ENCODE assay signal across 29 mouse cellular contexts in genomic region chr5:72783123-72783522, GRCm38 (mm10). TPM values are rescaled to one million over a fixed set of nuclear protein-coding genes. Genes with fewer than 3 reads are reported as not detected.
A peak's percentile ranks its signal among the peaks of the same experiment; 100 is the strongest.
DNase-seq lines count a peak whose midpoint lies in the region; ATAC-seq lines count a peak whose summit lies in the region.
"Had no signal": no experiment of that assay in that cellular context is flagged by ENCODE, and none has a peak within 500 bp of the region (broad histone marks: within the 10 kb centered on the region; RNA-seq: fewer than 3 reads in every experiment).

No protein-coding gene starts in this region.

- H3K79me2 ChIP-seq in macrophage (ENCODE audit: inconsistent target), result peaks cover 7% of the 10 kb centered on the region; the same call in 1 of the 2 replicates

- H3K9ac ChIP-seq in heart, embryonic 16.5 days (ENCODE audit: low read length), result no peak overlapping the region
- no peak overlapping the region for H3K9ac ChIP-seq in forebrain, embryonic 14.5 days (ENCODE audit: low read length)
- no peak overlapping the region for H3K9ac ChIP-seq in intestine, embryonic 16.5 days (ENCODE audit: low read depth, low read length)
- H3K9ac ChIP-seq: embryonic facial prominence, embryonic 13.5 days; forebrain, embryonic 12.5 days; heart, embryonic 12.5 days; heart, embryonic 15.5 days; hindbrain, embryonic 14.5 days had no signal

- no peaks in the 10 kb centered on the region for H3K9me3 ChIP-seq in heart, embryonic 16.5 days (replicated peaks; ENCODE audit: control insufficient read depth, low read length)
- no peaks in the 10 kb centered on the region for H3K9me3 ChIP-seq in forebrain, embryonic 14.5 days (replicated peaks; ENCODE audit: control insufficient read depth, low read length)
- H3K9me3 ChIP-seq in intestine, embryonic 16.5 days (ENCODE audit: control insufficient read depth, low read length), result no peaks in the 10 kb centered on the region
- H3K9me3 ChIP-seq: embryonic facial prominence, embryonic 10.5 days; embryonic facial prominence, embryonic 13.5 days; forebrain, embryonic 12.5 days; heart, embryonic 12.5 days; heart, embryonic 15.5 days had no signal

- H3K4me1 ChIP-seq in heart, embryonic 16.5 days (ENCODE audit: control insufficient read depth, insufficient read depth, low read length), result peaks cover 13% of the 10 kb centered on the region; the same call in 1 of the 2 replicates
- H3K4me1 ChIP-seq in forebrain, embryonic 14.5 days (ENCODE audit: control insufficient read depth, insufficient read depth, low read length), result no peaks in the 10 kb centered on the region
- H3K4me1 ChIP-seq in intestine, embryonic 16.5 days (ENCODE audit: control insufficient read depth, insufficient read depth, low read length), result no peaks in the 10 kb centered on the region
- H3K4me1 ChIP-seq: embryonic facial prominence, embryonic 10.5 days; embryonic facial prominence, embryonic 13.5 days; forebrain, embryonic 12.5 days had no signal

- no peaks in the 10 kb centered on the region for H3K36me3 ChIP-seq in heart, embryonic 16.5 days (ENCODE audit: control insufficient read depth, insufficient read depth)
- H3K36me3 ChIP-seq in macrophage (ENCODE audit: inconsistent target), result peaks cover 58% of the 10 kb centered on the region
- H3K36me3 ChIP-seq in forebrain, embryonic 14.5 days (ENCODE audit: control insufficient read depth, insufficient read depth, low read length), result no peaks in the 10 kb centered on the region
- no peaks in the 10 kb centered on the region for H3K36me3 ChIP-seq in intestine, embryonic 16.5 days (ENCODE audit: control insufficient read depth, insufficient read depth, low read length)
- H3K36me3 ChIP-seq: embryonic facial prominence, embryonic 10.5 days; embryonic facial prominence, embryonic 13.5 days; forebrain, embryonic 12.5 days; heart, embryonic 15.5 days had no signal

- no peaks in the 10 kb centered on the region for H3K27me3 ChIP-seq in heart, embryonic 16.5 days (ENCODE audit: control insufficient read depth, insufficient read depth, low read length)
- no peaks in the 10 kb centered on the region for H3K27me3 ChIP-seq in forebrain, embryonic 14.5 days (replicated peaks; ENCODE audit: control insufficient read depth, insufficient read depth, low read length)
- H3K27me3 ChIP-seq in intestine, embryonic 16.5 days (replicated peaks; ENCODE audit: control insufficient read depth, insufficient read depth, low read length), result no peaks in the 10 kb centered on the region
- H3K27me3 ChIP-seq: embryonic facial prominence, embryonic 13.5 days; forebrain, embryonic 12.5 days; heart, embryonic 12.5 days; heart, embryonic 15.5 days had no signal

- no peak overlapping the region for H3K4me2 ChIP-seq in heart, embryonic 16.5 days (ENCODE audit: low read depth, low read length)
- H3K4me2 ChIP-seq in forebrain, embryonic 14.5 days (ENCODE audit: low read length), result no peak overlapping the region
- H3K4me2 ChIP-seq in intestine, embryonic 16.5 days (ENCODE audit: low read depth, low read length), result no peak overlapping the region
- H3K4me2 ChIP-seq: embryonic facial prominence, embryonic 13.5 days; forebrain, embryonic 12.5 days; heart, embryonic 12.5 days; heart, embryonic 15.5 days; hindbrain, embryonic 14.5 days had no signal

- no peak for DNase-seq in heart, postnatal 4 days
- no peak for DNase-seq in forebrain, embryonic 14.5 days (ENCODE audit: low spot score)
- DNase-seq: adrenal gland, adult 2 months; adrenal gland, postnatal 25 days; cerebellum, adult 11-12 months; cerebellum, adult 9-10 months; cerebellum, postnatal 25 days; embryo, embryonic 11 days; gastrocnemius, postnatal 10 days; gastrocnemius, postnatal 36 days; heart, postnatal 36 days had no signal

- H3K4me3 ChIP-seq in heart, embryonic 16.5 days (ENCODE audit: low read length), result no peak overlapping the region
- H3K4me3 ChIP-seq in macrophage (ENCODE audit: inconsistent target), result no peak overlapping the region
- no peak overlapping the region for H3K4me3 ChIP-seq in forebrain, embryonic 14.5 days (ENCODE audit: low read depth, low read length)
- no peak overlapping the region for H3K4me3 ChIP-seq in intestine, embryonic 16.5 days (ENCODE audit: low read length)
- H3K4me3 ChIP-seq: embryonic facial prominence, embryonic 10.5 days; embryonic facial prominence, embryonic 13.5 days; erythroblast, embryonic 14.5 days; forebrain, embryonic 12.5 days; heart, embryonic 12.5 days; heart, embryonic 15.5 days had no signal

- ATAC-seq in heart, embryonic 16.5 days (replicated peaks; ENCODE audit: extremely low read depth, insufficient read depth, low FRiP score), result 0 out of 2 replicates have a peak, but pooled peaks have one; percentile 11
- ATAC-seq in common myeloid progenitor, adult 5-6 weeks (replicated peaks; ENCODE audit: low read depth, poor library complexity, severe bottlenecking), result peak; percentile 51; the same call in 1 of the 2 replicates
- ATAC-seq in forebrain, embryonic 14.5 days, result no peak
- ATAC-seq in intestine, embryonic 16.5 days, result no peak
- ATAC-seq: CD4-positive, CD25-positive, alpha-beta regulatory T cell, adult 4 months; forebrain, embryonic 16.5 days; hindbrain, postnatal 0 days; inflammation-experienced regulatory T-cells, adult 6 months; intestine, postnatal 0 days had no signal

- no peak overlapping the region for H3K27ac ChIP-seq in heart, embryonic 16.5 days (ENCODE audit: low read length)
- H3K27ac ChIP-seq in macrophage, result peak overlapping the region; percentile 62; the same call in 1 of the 2 replicates
- no peak overlapping the region for H3K27ac ChIP-seq in forebrain, embryonic 14.5 days (ENCODE audit: low read depth, low read length)
- no peak overlapping the region for H3K27ac ChIP-seq in intestine, embryonic 16.5 days (ENCODE audit: low read length)
- H3K27ac ChIP-seq: embryonic facial prominence, embryonic 10.5 days; embryonic facial prominence, embryonic 13.5 days; forebrain, embryonic 12.5 days; heart, embryonic 15.5 days; hindbrain, embryonic 14.5 days; hindbrain, postnatal 0 days had no signal

- WGBS in heart, embryonic 16.5 days, result 74% methylated on average over 7 of the region's 7 CpGs
- WGBS in macrophage (ENCODE audit: missing documents), result 88% methylated on average over 7 of the region's 7 CpGs
- 96% methylated on average over 7 of the region's 7 CpGs for whole genome bisulfite sequencing in forebrain, embryonic 14.5 days
- 91% methylated on average over 7 of the region's 7 CpGs for WGBS in intestine, embryonic 16.5 days

RNA-seq across cellular contexts. Expression of gene Txk, which starts 30.5 kb away (rescaled TPM):
- polyA plus RNA-seq in heart, embryonic 16.5 days (2015; fragmentation: Nextera tagmentation; extraction: Ambion mirVana), result 0.56 and 2.0 TPM in 2 replicates
- total RNA-seq in heart, postnatal 4 days (2021), result under 1 TPM; 0.23 to 0.45 TPM
- 2.5 and 3.1 TPM in 2 replicates for total RNA-seq in common myeloid progenitor, adult 5-6 weeks (2017)
- total RNA-seq in macrophage (2018; cell fraction: chromatin; rRNA removed), result 10 to 100 TPM in 10 of 26 experiments, 1 to 10 TPM in 16; 2.0 to 22.4 (median 7.5) TPM
- total RNA-seq in macrophage (2018; cell fraction: cytosol; rRNA removed), result under 1 TPM; 0.03 to 0.77 (median 0.22) TPM
- 10 to 100 TPM in 5 of 26 experiments, 1 to 10 TPM in 21; 1.2 to 19.6 (median 6.6) TPM for total RNA-seq in macrophage (2018; cell fraction: nucleus; rRNA removed)
- polyA plus RNA-seq in macrophage (2018), result 0.06 to 0.37 TPM (median 0.27 TPM) in 3 replicates
- polyA plus RNA-seq in forebrain, embryonic 14.5 days (2014; fragmentation: Nextera tagmentation; extraction: Ambion mirVana), result not detected in 2 replicates
- polyA plus RNA-seq in intestine, embryonic 16.5 days (2015; fragmentation: Nextera tagmentation; extraction: Ambion mirVana), result 0.48 and 0.54 TPM in 2 replicates
- total RNA-seq: adrenal gland, postnatal 25 days; gastrocnemius, adult 18-20 months; gastrocnemius, postnatal 10 days had no signal
- polyA plus RNA-seq: adrenal gland, adult 2 months; embryonic facial prominence, embryonic 10.5 days; erythroblast, embryonic 14.5 days; forebrain, embryonic 12.5 days; heart, embryonic 12.5 days; hindbrain, embryonic 11.5 days had no signal

Comparison
In these comparisons a context has a peak if more than half of its experiments do, and no peak if none do; other contexts are left out.
1. ATAC-seq: peak in heart, embryonic 16.5 days (single experiment) and common myeloid progenitor, adult 5-6 weeks (single experiment); none in forebrain, embryonic 14.5 days (single experiment) and intestine, embryonic 16.5 days (single experiment).